Mouse (Mus musculus) cortical plate, adult 2 months (tissue): ENCODE measurements at regions not wholly inside any gene's neighbourhood (a gene's known extent, or its start where the extent isn't known, plus 50 kb on each side); places are given as distances from the start of the nearest gene placed in this dataset.

ENCODE experiments used
- H3K27ac ChIP-seq: fragments of 200-500 bp; 2 replicates; pipeline ENCODE4 v1.5.1; 2012; ENCODE audit warnings: low read length, control low read depth, inconsistent platforms; ENCODE audit not compliant: insufficient read depth
- H3K4me1 ChIP-seq: fragments of 200-500 bp; 2 replicates; pipeline ENCODE4 v1.6.1; 2011; ENCODE audit warnings: low read length; ENCODE audit not compliant: control insufficient read depth, insufficient read depth
- H3K4me3 ChIP-seq: fragments of 200-500 bp; 2 replicates; pipeline ENCODE4 v1.5.1; 2011; ENCODE audit warnings: mild to moderate bottlenecking, low read length, control low read depth; ENCODE audit not compliant: insufficient read depth
- CTCF ChIP-seq: fragments of 200-500 bp; IDR thresholded peaks from 2 replicates; pipeline ENCODE4 v1.5.1; 2011; ENCODE audit warnings: mild to moderate bottlenecking, control low read depth, low read length; ENCODE audit not compliant: insufficient read depth; ENCODE audit errors: extremely low read depth
- POLR2A ChIP-seq: fragments of 200-500 bp; IDR thresholded peaks from 2 replicates; pipeline ENCODE4 v1.6.1; 2011; ENCODE audit warnings: mild to moderate bottlenecking, low read length, control low read depth; ENCODE audit not compliant: insufficient read depth; ENCODE audit errors: extremely low read depth

DNA sequence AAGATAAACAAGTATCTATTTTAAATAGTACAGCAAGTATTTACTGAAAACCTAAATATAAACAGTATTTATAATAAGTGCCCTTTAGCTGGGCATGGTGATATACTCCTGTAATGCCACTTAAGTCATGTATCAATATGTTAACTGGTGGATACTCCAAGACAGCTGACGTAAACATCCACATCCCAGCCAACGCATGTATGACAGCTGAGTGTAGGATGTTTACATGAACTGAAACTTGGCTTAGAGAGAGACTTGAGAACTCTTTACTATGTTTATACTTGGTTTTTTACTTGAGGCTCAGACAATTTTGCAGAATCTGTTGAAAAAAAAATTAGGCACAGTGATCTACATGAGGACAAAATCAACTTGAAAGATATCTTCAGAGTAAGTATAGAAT, 1836.6 kb upstream of the Lrrc6 start:
- no peak overlapping the region for H3K27ac ChIP-seq
- H3K4me1 ChIP-seq = no peaks in the 10 kb centered on the region
- TF ChIP-seq POLR2A = no peak
- no peak for TF ChIP-seq CTCF
- H3K4me3 ChIP-seq = no peak overlapping the region

GRCm38 (mm10) chr15:68335837-68336236, 1835.1 kb upstream of the Lrrc6 start:
- Histone ChIP-seq H3K27ac (no peak overlapping the region), H3K4me1 (no peaks in the 10 kb centered on the region), H3K4me3 (no peak overlapping the region)
- TF ChIP-seq POLR2A = no peak
- no peak for TF ChIP-seq CTCF

DNA sequence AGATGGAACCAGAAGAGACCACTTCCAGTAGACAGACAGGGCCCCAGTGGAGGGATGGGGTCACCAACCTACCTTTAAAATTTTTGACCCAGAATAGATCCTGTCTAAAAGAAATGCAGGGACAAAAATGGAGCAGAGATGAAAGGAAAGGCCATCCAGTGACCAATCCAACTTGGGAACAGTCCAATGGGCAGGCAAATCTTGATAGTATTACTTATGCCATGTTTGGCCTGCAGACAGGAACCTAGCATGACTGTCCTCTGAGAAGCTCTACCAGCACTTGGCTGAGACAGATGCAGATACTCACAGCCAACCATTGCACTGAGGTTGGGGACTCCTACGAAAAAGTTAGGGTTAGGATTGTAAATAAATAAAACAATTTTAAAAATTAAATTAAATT, 1815.4 kb upstream of the Lrrc6 start:
- TF ChIP-seq POLR2A (no peak), CTCF (no peak)
- H3K4me3 ChIP-seq = no peak overlapping the region
- no peaks in the 10 kb centered on the region for H3K4me1 ChIP-seq
- no peak overlapping the region for H3K27ac ChIP-seq
